Mouse (Mus musculus) splenic B cell, adult 2 months (primary cell): ENCODE measurements around the gene Ube2e2.
A peak's percentile ranks its signal among the peaks of the same experiment; 100 is the strongest.
"Not testable (repeated sequence)": the region's sequence is repeated elsewhere in the genome, so short reads cannot be mapped to it uniquely, and the experiment has no call there.

Experiments
- DNase-seq: peaks from one replicate; pipeline ENCODE4 v3.0.0-alpha.2; 2011; ENCODE audit warnings: low read depth, low spot score
- H3K27me3 ChIP-seq: 2 replicates; pipeline ENCODE4 v1.6.1; 2012; ENCODE audit warnings: mild to moderate bottlenecking, low read length, moderate library complexity, mixed read lengths; ENCODE audit not compliant: control insufficient read depth, poor library complexity, insufficient read depth, severe bottlenecking
- H3K36me3 ChIP-seq: 2 replicates; pipeline ENCODE4 v1.6.1; 2012; ENCODE audit warnings: mild to moderate bottlenecking, low read length, moderate library complexity, mixed read lengths; ENCODE audit not compliant: control insufficient read depth, poor library complexity, insufficient read depth, severe bottlenecking

Ube2e2 gene

GRCm38 (mm10) chr14:18678121-18678836 lies 215.8 kb downstream of the Ube2e2 start:
- no peaks in the 10 kb centered on the region for H3K27me3 ChIP-seq
- DNase-seq: no peak
- H3K36me3 ChIP-seq: no peaks in the 10 kb centered on the region

DNA sequence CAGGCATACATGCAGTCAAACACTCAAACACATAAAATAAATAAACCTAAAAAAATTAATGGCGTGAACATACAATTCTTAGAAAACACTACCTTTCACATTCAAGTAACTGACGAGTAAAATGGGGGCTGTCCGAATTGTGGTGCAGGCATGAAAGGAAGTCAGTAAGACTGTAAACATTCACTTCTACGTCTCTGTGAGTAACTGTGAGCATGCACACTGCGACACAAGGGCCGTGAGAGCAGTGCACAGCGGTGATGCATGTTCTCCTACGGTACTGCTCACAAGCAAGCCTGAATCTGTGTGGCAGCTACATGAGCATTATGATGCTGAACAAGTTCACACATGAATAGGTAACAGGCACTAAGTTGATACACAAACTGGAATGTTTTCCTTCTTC lies 223.4 kb downstream of the Ube2e2 start:
- no peaks in the 10 kb centered on the region for H3K27me3 ChIP-seq
- no peaks in the 10 kb centered on the region for H3K36me3 ChIP-seq
- no peak for DNase-seq

DNA sequence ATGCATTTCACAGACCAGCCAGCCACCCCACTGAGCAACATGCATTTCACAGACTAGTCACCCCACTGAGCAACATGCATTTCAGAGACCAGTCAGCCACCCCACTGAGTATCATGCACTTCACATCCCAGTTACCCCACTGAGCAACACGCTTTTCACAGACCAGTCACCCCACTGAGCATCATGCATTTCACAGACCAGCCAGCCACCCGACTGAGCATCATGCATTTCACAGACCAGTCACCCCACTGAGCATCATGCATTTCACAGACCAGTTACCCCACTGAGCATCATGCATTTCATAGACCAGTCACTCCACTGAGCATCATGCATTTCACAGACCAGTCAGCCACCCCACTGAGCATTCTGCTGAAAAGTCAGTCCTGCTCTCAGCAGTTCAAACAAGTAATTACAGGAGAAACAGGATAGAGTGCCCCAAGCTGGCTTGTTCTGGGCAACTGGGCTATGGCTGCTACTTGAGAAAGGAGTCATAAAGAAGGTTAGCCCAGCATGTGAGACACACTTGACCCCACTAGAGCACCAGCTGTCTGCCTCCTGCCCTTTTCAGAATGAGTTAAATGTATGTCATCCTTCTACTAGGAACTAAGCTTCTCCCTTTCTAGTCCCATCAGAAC lies 224.6 kb downstream of the Ube2e2 start:
- H3K36me3 ChIP-seq: no peaks in the 10 kb centered on the region
- no peaks in the 10 kb centered on the region for H3K27me3 ChIP-seq
- no peak for DNase-seq

- not testable (repeated sequence) for H3K36me3 ChIP-seq, DNase-seq, H3K27me3 ChIP-seq
These were observed 225.8 kb downstream of the Ube2e2 start for GRCm38 (mm10) chr14:18668309-18668708.

DNA sequence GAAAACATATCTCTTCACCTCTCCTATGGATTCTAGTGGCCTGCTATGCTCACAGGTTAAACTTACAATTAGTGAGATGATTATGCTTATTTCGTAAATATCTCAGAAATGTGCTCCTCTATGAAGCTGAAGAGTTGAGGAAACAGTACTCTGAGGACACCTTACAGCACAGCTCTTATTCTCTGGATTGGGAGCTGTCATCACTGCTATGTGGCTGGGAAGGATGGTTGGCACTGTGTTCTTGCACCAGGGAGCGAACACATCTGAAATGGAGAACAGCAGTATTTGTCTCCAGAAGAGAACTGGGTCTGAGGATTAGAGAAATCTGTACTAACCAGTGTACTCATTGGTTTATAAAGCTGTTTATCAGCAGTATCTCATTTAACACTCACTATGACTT lies 226.3 kb downstream of the Ube2e2 start:
- no peaks in the 10 kb centered on the region for H3K27me3 ChIP-seq

GRCm38 (mm10) chr14:18666251-18666650 lies 227.8 kb downstream of the Ube2e2 start:
- no peak for DNase-seq
- Histone ChIP-seq H3K27me3 (no peaks in the 10 kb centered on the region), H3K36me3 (no peaks in the 10 kb centered on the region)

More for the DNA sequence above, 226.3 kb downstream of the Ube2e2 start:
- no peak for DNase-seq
- H3K36me3 ChIP-seq: no peaks in the 10 kb centered on the region

GRCm38 (mm10) chr14:18665267-18666024 lies 228.6 kb downstream of the Ube2e2 start:
- H3K36me3 ChIP-seq: no peaks in the 10 kb centered on the region
- DNase-seq: peak; percentile 32
- no peaks in the 10 kb centered on the region for H3K27me3 ChIP-seq

- Histone ChIP-seq H3K27me3 (no peaks in the 10 kb centered on the region), H3K36me3 (no peaks in the 10 kb centered on the region)
- DNase-seq: no peak
These were observed 230.4 kb downstream of the Ube2e2 start for GRCm38 (mm10) chr14:18663666-18664065.

DNA sequence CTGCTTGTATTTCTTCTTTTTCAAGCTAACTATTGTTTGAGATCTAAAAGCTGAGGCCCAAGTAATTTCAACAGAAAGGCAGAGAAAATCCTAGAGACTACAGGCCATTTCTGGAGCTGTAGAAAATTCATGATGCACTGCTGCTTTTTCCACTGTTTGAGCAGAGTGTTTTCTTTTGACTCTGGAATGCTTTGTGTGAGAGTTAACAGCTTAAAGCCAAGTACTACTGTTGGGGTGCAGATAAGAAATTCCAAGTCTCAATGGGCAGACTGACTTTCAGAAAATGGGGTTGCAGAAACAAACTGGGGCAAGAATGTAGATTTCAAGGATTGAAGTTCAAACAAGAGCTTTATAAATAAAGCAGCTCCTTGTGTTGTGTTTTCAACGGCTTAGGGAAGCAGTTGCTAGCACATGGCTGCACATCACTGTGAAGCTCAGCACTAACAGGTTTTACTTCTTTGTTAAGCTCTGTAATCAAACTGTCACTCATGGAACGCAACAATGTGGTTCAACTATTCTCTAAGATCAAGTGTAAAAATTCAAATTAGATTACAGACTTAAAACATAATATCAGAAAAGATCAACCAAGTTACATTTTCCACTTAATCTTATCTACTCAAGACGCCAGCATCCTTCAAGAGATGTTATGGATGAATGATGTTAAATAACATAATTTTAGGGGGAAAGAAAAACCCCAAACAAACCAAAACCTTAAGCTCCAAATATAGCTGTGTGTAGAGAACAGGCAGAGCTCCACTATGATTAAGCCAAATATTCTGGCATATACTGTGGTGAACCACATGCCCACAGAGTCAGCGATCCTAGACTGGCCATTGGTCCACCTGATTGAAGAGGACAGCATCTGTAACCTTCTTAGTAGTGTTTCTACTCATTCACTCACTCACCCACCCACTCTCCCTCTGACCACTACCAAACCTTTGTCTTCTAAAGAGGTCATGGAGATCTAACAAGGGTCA lies 236.0 kb downstream of the Ube2e2 start:
- DNase-seq: no peak
- Histone ChIP-seq H3K27me3 (no peaks in the 10 kb centered on the region), H3K36me3 (no peaks in the 10 kb centered on the region)

- no peaks in the 10 kb centered on the region for H3K36me3 ChIP-seq
- DNase-seq: no peak
- H3K27me3 ChIP-seq: no peaks in the 10 kb centered on the region
These were observed 244.9 kb downstream of the Ube2e2 start for GRCm38 (mm10) chr14:18649123-18649675.

- no peak for DNase-seq
- H3K27me3 ChIP-seq: no peaks in the 10 kb centered on the region
- H3K36me3 ChIP-seq: no peaks in the 10 kb centered on the region
These were observed 252.4 kb downstream of the Ube2e2 start for GRCm38 (mm10) chr14:18641656-18642055.

DNA sequence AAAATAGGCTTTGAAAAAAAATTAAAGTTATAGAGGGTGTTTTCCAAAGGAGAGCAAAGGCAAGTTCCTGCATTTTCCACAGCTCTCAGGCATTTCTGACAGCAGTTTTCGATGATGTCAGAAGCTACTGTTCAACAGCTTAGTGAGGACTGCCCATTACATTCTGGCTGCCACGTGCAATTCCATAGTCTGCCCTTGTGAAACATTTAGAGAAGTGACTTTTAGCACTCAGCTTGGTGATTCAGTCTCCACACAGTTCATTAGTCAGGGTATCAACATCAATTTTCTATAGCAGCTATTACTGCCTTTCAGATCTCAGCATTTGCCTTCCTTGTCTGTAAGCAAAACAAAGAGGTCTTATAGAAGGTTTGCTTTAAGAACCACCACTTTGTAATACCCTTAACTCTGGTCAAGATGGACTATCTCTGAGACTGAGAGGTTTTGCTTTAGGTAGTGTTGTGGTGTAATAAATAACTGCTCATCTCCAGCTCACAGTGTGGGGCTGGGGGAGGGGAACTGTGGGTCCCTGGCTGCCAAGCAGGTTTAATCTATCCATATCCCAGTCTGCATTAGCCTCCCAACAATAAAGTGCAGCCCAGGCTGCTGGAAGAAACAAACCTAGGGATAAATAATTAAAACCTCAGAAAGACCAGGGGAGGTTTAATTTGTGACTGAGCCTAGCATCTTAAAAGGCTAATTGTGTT lies 255.2 kb downstream of the Ube2e2 start:
- no peaks in the 10 kb centered on the region for H3K36me3 ChIP-seq
- H3K27me3 ChIP-seq: no peaks in the 10 kb centered on the region
- no peak for DNase-seq

DNA sequence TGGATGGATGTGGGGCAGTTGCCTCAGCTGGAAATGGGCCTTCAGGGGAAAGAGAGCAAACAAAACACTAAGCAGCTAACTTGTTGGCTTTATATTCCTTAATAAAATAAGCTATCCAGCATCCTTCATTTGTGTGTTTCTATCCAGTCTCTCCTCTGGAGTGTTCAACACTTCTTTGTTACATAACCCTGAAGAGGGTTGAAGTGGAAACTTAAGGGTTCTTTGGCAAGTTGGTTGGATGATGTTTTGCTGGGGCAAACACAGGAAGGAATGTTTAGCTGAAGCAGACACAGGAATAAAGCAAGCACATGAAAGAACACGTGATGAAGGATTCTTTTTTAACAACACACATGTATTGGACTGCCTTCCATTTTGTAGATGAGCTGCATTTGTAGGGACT lies 256.3 kb downstream of the Ube2e2 start:
- DNase-seq: no peak
- no peaks in the 10 kb centered on the region for H3K27me3 ChIP-seq
- no peaks in the 10 kb centered on the region for H3K36me3 ChIP-seq

GRCm38 (mm10) chr14:18628170-18628569 lies 265.9 kb downstream of the Ube2e2 start:
- H3K36me3 ChIP-seq: no peaks in the 10 kb centered on the region
- H3K27me3 ChIP-seq: no peaks in the 10 kb centered on the region
- no peak for DNase-seq
